Mouse (Mus musculus): ENCODE measurements around the gene Slc35e3.
"Not testable (repeated sequence)": the region's sequence is repeated elsewhere in the genome, so short reads cannot be mapped to it uniquely, and the experiment has no call there.

Slc35e3 gene

DNA sequence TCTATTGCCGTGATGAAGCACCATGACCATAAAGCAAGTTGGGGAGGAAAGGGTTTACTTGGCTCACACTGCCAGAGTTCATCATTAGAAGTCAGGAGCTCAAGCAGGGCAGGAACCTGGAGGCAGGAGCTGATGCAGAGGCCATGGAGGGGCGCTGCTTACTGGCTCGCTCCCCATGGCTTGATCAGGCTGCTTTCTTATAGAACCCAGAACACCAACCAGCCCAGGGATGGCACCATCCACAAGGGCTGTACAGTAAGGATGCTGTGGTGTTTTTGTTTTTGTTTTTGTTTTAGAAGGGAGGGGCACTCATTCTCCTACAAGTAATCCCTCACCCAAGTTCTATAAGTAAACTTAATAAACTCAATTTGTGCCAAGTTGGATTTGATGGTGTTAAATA lies 29.5 kb downstream of the Slc35e3 start:
- DNase-seq (ENCODE audit: extremely low read depth, insufficient read length, low spot score) = no peak

DNA sequence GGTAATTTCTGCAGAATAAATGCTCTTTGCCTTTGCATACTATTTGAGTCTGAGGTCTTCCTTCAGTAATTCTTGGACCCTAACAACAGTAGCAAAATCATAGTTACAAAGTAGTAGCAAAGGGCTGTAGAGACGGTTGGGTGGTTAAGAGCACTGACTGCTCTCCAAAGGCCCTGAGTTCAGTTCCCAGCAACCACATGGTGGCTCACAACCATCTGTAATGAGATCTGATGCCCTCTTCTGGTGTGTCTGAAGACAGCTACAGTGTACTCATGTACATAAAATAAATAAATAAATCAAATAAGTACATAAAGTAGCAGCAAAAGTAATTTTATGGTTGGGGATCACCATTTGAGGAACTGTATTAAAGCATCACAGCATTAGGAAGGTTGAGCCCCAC lies 30.5 kb downstream of the Slc35e3 start:
- not testable (repeated sequence) for DNase-seq (ENCODE audit: extremely low read depth, insufficient read length, low spot score)

DNA sequence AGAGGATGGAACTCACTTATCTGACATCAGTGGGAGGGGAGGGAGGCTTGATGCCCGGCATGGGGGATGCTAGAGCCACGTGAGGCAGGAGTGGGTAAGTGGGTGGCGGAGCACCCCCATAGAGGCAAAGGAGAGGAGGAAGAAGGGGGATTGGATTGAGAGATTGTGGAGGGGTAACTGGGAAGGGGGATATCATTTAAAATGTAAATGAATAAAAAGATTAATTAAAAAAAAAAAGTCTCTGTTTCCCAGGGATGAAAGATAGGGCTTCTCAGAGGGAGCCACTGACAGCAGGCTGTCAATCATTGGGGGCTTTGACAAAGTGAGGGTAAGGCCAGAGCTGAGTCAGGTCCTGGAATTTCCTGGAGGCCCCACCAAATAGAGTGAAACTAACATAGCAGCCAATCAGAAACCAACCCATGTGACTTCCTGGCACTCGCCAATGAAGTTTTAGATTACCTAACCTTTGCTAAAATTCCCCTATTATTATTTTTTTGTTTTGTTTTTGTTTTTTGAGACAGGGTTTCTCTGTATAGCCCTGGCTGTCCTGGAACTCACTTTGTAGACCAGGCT lies 31.2 kb downstream of the Slc35e3 start:
- no peak for DNase-seq (ENCODE audit: extremely low read depth, insufficient read length, low spot score)

DNA sequence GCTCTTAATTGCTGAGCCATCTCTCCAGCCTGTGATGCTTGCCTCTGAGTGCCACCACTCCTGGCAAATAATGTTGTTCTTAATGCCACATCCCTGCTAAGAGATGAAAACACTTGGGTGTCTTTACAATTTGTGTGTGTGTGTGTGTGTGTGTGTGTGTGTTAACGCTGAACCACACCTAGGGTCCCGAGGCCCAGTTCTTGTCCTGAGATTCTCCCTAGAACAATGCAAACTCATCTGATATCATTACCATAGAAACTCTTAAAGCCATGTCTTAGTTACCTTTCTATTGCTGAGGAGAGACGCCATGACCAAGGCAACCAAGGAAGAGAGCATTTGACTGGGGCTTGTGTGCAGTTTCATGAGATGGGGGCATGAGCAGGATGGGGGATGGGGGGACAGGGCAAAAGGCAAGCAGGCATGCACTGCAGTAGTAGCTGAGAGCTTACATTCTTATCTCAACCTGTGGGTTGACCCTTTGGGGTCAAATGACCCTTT lies 32.1 kb downstream of the Slc35e3 start:
- no peak for DNase-seq (ENCODE audit: extremely low read depth, insufficient read length, low spot score)

DNA sequence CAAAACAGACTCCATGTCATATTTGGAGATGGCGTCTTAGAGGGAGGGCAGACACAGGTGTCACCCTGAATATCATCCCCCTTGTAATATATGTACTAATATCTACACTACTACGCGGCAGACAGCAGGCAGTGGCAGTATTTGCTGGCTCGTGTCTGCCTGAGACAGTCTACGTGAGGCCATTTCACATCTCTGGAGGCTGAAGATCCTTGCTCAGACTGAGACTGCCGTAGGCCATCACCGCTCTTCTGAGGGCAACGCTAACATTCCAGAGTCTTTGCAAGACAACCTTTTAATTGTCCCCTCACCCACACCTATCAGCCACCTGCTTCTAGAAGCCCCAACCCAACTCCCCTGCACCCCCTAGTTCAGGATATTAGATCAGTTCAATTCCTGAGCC lies 32.7 kb downstream of the Slc35e3 start:
- no peak for DNase-seq (ENCODE audit: extremely low read depth, insufficient read length, low spot score)

DNA sequence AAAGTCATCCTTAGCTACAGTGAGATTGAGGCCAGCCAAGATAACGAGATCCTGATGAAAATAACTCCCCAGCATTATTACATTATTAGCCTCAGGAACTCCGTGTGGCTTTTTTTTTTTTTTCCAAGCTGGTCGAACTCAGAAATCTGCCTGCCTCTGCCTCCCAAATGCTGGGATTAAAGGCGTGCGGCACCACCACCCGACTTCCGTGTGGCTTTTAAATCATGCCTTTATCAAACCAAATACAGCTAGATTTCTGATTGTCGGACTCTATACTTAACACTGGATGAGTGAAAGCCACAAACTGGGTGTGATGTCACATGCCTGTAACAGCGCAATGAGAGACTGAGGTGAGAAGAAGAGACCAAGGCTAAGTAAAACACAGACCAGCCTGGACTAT lies 33.3 kb downstream of the Slc35e3 start:
- DNase-seq (ENCODE audit: extremely low read depth, insufficient read length, low spot score) = no peak

DNA sequence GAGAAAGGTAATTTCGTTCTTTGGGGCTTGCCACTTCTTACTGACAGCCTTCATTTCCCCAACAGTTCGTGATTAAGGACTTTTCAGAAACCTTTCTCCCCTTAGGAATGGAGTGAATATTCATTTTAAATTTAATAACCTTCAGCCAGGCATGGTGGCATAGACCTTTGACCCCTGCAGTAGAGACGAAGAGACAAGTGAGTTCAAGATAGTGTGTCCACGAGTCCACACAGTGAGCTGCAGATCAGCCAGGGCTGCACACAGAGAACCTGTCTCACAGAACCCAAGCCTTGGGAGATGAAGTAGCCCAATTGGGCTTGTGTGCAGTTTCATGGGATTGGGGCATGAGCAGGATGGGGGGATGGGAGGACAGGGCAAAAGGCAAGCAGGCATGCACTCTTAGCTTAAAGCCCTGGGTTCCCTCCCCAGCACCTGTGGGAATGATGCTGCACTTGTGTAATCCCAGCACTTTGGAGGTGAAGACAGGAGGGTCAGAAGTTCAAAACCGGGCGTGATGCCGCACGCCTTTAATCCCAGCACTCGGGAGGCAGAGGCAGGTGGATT lies 33.9 kb downstream of the Slc35e3 start:
- DNase-seq (ENCODE audit: extremely low read depth, insufficient read length, low spot score) = no peak

DNA sequence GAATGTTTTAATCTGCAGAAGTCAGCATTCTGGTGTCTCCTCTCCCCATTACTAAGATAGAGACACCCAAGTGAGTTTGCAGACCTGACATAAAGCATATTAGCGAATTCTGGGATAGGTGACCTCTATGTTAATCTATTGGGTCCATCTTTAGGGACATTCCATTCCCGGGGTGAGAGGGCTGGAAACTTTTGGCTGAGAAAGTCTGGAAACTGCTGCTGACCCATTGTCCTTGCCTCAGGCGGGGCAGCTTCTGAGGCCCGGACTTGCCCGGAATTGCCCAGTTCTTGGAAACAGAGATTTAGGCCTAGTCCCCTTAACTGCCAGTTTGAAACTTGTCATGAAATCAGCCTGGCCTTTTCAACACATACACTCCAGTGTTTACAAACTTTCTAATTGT lies 34.8 kb downstream of the Slc35e3 start:
- no peak for DNase-seq (ENCODE audit: extremely low read depth, insufficient read length, low spot score)

DNA sequence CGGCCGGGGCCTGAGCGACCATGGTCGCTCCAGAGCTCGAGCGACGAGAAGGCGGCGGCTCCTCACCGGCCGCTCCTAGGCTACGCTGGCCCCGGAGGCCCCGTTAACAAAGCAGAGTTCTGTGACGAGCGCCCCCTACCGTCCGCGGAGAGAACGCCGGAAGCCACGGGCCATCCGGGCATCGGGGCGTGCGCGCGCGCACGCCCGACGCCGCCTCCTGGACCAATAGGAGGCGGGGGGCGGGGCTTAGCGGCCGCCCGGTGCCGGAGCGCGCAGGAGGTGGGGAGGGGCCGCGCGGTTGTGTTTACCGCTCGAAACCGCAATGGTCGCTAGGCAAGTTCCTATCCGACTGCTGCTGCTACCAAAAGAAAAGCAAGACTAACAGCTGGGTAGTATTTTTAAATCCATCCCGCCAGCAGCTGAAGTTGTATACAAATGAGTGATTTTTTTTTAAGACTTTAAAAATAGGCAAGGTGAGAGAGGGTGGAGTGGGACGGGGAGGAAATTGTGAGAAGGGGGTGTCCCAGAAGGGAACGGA lies 35.5 kb downstream of the Slc35e3 start, which contains the start of gene Mdm2:
TSS of gene Mdm2 (minus strand) at position 155 of the 538 bp plus-strand sequence.
- peak; percentile 95 for DNase-seq (ENCODE audit: extremely low read depth, insufficient read length, low spot score)

DNA sequence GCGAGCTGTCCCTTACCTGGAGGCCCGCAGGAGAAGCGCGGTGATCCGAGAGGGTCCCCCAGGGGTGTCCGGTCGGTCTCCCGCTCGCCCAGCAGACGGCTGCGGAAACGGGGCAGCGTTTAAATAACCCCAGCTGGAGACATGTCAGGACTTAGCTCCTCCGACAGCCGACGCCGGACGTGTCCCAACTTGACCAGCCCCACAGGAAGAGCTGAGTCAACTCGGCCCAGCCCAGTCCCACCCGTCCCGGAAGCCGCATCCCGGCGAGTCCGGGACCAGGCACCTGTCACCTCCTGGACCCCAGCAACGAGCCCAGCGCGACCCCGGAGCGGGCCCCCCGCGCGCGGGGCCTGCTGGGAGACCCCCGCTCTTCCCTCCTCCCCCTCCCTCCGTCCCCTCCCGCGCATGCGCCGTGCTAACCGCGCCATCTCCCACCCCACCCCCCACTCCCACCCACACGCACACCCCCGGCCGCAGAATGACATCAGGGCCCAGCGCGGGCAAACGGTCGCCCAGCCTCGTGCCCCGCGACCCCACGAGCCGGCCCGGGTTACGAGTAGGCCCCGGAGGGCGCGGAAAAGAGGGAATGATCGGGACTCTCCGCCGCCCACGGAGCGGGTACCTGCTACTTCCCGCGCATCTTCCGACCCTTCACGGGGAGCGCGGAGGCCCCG lies 36.1 kb downstream of the Slc35e3 start:
- DNase-seq (ENCODE audit: extremely low read depth, insufficient read length, low spot score) = peak; percentile 90

DNA sequence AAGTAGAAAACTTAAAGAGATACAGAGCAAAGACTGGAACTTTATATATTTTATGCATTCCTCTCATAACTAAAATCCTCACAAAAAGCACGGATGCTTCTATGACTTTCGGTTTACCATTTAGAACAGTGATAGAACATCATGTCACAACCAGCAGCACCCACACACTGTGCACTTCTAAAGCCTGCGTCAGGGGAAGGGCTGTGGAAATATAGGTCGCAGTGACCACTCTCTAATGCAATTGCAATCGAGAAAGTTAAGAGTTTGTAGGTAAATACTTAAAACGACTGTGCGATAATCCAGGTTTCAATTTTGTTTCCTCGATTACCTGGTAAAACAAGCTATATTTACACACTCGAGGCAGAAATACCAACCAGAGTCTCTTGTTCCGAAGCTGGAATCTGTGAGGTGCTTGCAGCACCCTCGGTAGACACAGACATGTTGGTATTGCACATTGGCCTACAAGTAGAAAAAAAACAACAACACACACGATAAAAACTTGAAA lies 36.8 kb downstream of the Slc35e3 start:
- no peak for DNase-seq (ENCODE audit: extremely low read depth, insufficient read length, low spot score)

DNA sequence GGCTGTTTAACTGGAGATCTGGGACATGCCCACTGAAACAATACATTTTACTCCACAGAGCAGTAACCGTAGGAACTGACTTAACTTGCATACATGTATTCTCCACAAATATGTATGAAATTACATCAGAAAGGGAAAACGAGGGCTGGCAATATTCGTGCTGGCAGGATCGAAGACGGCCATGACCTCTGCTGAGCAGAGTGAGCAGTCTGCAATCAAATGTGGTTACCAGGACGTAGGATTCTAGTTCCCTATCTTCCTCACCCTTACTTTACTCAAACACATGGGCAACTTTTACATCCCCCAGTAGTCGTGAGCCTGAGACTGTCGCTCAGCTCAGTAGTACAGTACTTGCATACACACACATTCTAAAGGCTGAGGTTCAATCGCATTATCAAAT lies 37.3 kb downstream of the Slc35e3 start:
- no peak for DNase-seq (ENCODE audit: extremely low read depth, insufficient read length, low spot score)

DNA sequence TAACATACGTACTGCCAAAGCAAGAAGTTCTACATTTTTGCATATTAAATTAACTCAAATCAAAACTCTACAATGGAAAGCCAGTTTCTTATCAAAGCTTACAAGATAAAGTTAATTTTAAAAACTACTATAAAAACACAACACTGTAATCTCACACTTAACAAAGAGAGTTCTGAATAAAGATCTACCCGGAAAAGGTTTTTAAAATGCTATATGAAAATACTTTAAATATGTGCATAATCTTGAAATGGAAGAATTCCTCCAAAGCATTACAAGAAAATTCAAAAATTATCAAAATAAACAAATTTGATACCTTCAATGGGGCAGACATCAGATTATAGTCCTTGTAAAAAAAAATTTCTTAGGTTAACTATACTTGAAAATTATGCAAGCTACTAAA lies 37.8 kb downstream of the Slc35e3 start:
- no peak for DNase-seq (ENCODE audit: extremely low read depth, insufficient read length, low spot score)

DNA sequence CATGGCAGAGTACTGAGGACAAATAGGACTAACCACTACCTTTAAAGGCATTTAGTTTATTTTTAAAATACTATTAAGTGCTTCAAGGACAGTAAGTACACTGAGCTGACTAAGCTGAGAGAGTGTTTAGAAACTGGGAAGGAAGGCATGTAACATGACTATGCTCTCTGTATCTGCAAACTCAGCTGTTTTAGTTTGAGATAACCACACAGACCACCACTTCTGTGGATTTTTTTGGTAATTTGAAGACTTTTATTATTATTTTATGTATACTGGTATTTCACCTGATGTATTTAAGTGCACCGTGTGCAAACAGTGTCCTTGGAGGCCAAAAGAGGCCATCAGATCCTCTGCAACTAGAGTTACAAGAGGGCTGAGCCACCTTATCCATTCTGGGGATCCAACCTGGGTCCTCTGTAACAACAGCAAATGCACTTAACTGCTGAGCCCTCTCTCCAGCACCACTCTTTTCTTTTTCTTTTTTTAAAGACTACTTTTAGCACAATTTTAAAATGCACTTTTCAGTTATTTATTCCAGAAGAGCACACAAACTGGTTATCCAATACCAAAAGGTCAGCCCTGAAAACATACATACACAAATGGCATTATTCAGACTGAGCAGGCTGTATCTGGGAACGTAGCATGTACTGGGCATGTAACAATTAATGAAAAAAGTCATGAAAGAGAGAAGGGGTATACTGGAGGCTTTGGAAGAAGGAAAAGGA lies 38.9 kb downstream of the Slc35e3 start:
- DNase-seq (ENCODE audit: extremely low read depth, insufficient read length, low spot score) = no peak

DNA sequence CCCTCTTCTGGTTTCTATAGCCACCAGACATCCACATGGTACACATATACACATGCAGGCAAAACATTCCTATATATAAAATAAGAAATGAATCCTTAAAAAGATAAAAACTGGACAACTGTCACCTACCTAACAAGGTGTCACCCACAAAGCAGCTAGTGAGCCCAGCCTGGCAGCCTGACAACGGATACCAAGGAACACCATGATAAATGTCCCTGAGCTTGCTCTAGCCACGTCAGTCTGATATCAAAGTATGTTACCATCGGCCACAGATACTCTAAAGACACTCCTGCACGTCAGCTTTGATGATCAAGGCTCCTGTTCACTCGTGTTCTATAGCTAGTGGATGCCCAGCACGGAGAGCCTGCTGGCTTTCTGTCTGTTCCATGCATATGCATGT lies 39.7 kb downstream of the Slc35e3 start:
- DNase-seq (ENCODE audit: extremely low read depth, insufficient read length, low spot score) = no peak

DNA sequence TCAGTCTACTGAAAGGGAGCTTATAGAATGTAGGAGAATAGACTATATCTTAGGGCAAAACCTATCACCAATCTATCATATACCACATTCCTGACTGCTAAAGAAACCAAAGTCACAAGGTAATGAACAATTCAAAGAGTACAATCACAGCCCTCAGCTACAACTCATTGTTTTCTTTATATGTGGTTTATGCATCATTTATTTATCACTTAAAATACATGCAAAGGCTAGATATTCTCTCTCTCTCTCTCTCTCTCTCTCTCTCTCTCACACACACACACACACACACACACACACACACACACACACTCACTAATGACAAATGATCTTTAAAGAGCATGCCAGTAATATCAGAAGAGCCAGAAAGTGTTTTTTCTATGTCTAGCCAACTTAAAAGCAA lies 40.4 kb downstream of the Slc35e3 start:
- DNase-seq (ENCODE audit: extremely low read depth, insufficient read length, low spot score) = no peak

DNA sequence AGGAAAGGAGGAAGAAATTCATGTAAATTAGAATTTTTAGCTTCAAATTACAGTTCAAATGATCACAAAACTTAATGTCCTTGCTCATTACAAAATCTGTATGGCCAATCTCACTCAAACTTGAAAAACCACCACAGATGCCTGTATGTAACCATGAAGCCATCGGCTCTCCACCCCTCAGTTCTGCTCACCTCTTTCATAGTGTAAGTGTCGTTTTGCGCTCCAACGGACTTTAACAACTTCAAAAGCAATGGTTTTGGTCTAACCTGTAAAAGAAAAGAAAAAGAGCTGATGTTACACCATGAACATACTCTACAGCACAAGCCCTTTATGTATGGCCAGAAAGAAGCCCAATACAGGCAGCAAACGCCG lies 41.2 kb downstream of the Slc35e3 start:
- no peak for DNase-seq (ENCODE audit: extremely low read depth, insufficient read length, low spot score)

DNA sequence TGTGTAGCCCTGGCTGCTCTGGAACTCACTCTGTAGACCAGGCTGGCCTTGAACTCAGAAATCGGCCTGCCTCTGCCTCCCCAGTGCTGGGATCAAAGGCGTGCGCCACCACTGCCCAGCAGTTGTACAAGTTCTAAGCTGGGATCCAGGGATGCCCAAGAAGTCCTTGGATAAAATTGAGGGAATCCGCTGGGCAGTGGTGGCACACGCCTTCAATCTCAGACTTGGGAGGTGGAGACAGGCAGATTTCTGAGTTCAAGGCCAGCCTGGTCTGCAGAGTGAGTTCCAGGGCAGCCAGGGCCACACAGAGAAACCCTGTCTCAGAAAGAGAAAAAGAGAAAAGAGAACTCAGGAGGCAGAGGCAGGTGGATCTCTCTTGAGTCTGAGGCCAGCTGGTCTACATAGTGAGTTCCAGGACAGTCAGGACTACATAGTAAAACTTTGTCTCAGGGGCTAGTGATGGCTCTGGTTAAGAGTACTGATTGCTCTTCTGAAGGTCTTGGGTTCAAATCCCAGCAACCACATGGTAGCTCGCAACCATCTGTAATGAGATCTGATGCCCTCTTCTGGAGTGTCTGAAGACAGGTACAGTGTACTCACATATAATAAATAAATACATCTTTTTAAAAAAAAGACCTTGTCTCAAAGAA lies 41.7 kb downstream of the Slc35e3 start:
- not testable (repeated sequence) for DNase-seq (ENCODE audit: extremely low read depth, insufficient read length, low spot score)

DNA sequence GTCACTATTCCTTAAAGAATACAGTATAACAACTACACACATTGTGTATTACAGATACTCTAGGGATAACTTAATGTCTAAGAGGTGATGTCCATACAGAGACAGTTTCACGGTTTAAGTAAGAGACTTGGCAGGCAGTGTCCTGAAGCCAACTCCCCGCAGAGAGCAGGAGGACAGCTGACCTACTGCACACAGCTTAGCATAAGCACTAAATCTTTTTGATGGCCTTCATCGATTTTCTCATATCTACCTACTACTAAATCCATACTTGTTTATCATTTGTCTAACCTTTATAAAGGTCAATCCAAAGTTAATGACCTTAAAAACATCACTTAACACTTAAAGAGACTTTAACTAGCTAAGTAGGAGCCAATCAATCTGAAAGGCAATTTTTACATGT lies 42.7 kb downstream of the Slc35e3 start:
- no peak for DNase-seq (ENCODE audit: extremely low read depth, insufficient read length, low spot score)

DNA sequence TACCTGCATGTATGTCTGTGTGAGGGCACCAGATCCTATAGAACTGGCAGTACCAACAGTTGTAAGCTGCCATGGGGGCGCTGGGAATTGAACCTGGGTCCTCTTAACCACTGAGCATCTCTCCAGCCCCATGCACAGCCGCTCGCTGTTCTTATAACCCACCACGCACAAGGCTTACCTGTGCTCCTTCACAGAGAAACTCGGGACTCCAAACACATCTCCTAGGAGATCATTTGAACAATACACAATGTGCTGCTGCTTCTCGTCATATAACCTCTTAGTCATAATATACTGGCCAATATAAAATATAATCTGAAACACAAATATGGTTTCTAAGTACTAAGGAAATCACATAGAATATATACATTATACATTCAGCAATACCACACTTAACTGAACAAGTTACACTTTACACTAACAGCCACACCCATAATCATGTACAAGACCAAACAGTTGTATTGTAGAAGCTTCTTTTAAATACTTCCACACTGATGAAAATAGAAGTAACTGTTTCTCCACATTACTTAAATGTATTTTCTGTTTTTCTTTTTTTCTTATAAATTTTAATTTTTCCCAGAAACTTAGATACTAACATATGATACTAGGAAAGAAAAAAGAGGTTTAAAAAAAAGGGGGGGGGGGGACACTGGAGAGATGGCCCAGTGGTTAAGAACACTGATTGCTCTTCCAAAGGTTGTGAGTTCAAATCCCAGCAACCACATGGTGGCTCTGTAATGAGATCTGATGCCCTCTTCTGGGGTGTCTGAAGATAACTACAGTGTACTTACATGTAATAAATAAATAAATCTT lies 43.9 kb downstream of the Slc35e3 start:
- no peak for DNase-seq (ENCODE audit: extremely low read depth, insufficient read length, low spot score)
